Mouse (Mus musculus): Measurements from ENCODE around the gene Babam2. TPM values are rescaled to one million over a fixed set of nuclear protein-coding genes. Genes with fewer than 3 reads are reported as not detected.
A peak's percentile ranks its signal among the peaks of the same experiment; 100 is the strongest.

The Babam2 gene
- polyA plus RNA-seq, 1 experiment = 38.7 TPM

GRCm38 (mm10) chr5:31774976-31775375 lies 77.5 kb downstream of the Babam2 start:
- Histone ChIP-seq H3K4me3 (ENCODE audit: insufficient read depth, low read depth, low read length) (no peak overlapping the region), H3K4me1 (ENCODE audit: control insufficient read depth, insufficient read depth, low read length) (no peaks in the 10 kb centered on the region), H3K27me3 (replicated peaks; ENCODE audit: control insufficient read depth, insufficient read depth, low read length) (no peaks in the 10 kb centered on the region), H3K36me3 (ENCODE audit: control insufficient read depth, insufficient read depth, low read length) (no peaks in the 10 kb centered on the region), H3K27ac (ENCODE audit: insufficient read depth, low read depth, low read length) (no peak overlapping the region)
- WGBS = 93% methylated on average over 6 of the region's 6 CpGs
- DNase-seq = no peak
- no peak for TF ChIP-seq POLR2A (IDR thresholded peaks at IDR 0.05; ENCODE audit: low read depth, low read length)
- no peak for TF ChIP-seq CTCF (conservative IDR thresholded peaks at IDR 0.05; ENCODE audit: insufficient read depth, insufficient read length, low read depth, low read length)

DNA sequence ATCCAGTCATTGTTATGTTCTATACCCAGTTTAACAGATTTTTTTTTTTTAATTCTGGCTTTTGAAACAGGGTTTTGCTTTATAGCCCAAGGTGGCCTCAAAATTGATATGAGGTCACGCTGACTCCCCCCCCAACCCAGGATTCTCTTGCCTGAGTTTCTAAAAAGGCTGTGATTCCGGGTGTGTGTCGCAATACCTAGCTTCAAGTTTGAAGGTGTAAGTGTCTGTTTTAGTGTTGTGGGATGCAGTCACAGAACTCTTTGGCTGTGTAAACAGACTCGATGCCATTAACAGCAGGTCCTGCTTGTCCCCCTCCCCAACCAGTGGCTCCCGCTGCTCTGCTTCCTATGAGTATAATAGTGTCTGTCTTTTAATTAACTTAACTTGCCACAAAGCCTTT lies 84.1 kb downstream of the Babam2 start:
- WGBS = 88% methylated on average over 5 of the region's 5 CpGs
- no peaks in the 10 kb centered on the region for H3K27me3 ChIP-seq (replicated peaks; ENCODE audit: control insufficient read depth, insufficient read depth, low read length)
- no peak overlapping the region for H3K4me3 ChIP-seq (ENCODE audit: insufficient read depth, low read depth, low read length)
- H3K36me3 ChIP-seq (ENCODE audit: control insufficient read depth, insufficient read depth, low read length) = no peaks in the 10 kb centered on the region
- H3K4me1 ChIP-seq (ENCODE audit: control insufficient read depth, insufficient read depth, low read length) = 0 out of 2 replicates have a peak, but pooled peaks cover 2% of the 10 kb centered on the region
- TF ChIP-seq POLR2A (IDR thresholded peaks at IDR 0.05; ENCODE audit: low read depth, low read length) (no peak), CTCF (conservative IDR thresholded peaks at IDR 0.05; ENCODE audit: insufficient read depth, insufficient read length, low read depth, low read length) (no peak)
- DNase-seq = no peak
- no peak overlapping the region for H3K27ac ChIP-seq (ENCODE audit: insufficient read depth, low read depth, low read length)

- Histone ChIP-seq H3K4me3 (ENCODE audit: insufficient read depth, low read depth, low read length) (no peak overlapping the region), H3K36me3 (ENCODE audit: control insufficient read depth, insufficient read depth, low read length) (no peaks in the 10 kb centered on the region), H3K4me1 (ENCODE audit: control insufficient read depth, insufficient read depth, low read length) (0 out of 2 replicates have a peak, but pooled peaks cover 2% of the 10 kb centered on the region), H3K27me3 (replicated peaks; ENCODE audit: control insufficient read depth, insufficient read depth, low read length) (no peaks in the 10 kb centered on the region), H3K27ac (ENCODE audit: insufficient read depth, low read depth, low read length) (no peak overlapping the region)
- DNase-seq = peak; percentile 24
- 49% methylated on average over 3 of the region's 3 CpGs for WGBS
- TF ChIP-seq POLR2A (IDR thresholded peaks at IDR 0.05; ENCODE audit: low read depth, low read length) = no peak
- no peak for TF ChIP-seq CTCF (conservative IDR thresholded peaks at IDR 0.05; ENCODE audit: insufficient read depth, insufficient read length, low read depth, low read length)
Observed at GRCm38 (mm10) chr5:31787201-31787600, 89.7 kb downstream of the Babam2 start.

DNA sequence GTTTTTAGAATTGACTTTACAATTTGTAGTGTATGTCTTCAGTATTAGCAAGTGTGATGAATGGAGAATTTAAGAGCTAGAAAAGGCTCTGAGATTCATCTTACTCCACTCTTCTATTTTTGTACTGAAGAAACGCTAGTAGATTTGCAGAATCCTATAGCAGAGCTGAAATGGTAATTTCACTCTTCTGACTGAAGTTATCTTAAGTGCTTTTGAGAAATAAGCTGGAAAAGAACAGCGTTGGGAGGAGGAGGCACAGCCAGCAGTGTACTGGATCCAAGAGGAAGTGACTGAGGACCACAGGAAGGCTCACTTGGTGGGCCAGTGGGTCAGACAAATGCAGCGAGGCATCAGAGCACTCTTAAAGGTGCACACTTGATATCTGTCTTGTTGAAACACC lies 90.1 kb downstream of the Babam2 start:
- no peak for DNase-seq
- WGBS = 72% methylated on average over 3 of the region's 3 CpGs
- no peak overlapping the region for H3K4me3 ChIP-seq (ENCODE audit: insufficient read depth, low read depth, low read length)

GRCm38 (mm10) chr5:31792338-31792737 lies 94.9 kb downstream of the Babam2 start:
- no peaks in the 10 kb centered on the region for H3K4me1 ChIP-seq (ENCODE audit: control insufficient read depth, insufficient read depth, low read length)
- TF ChIP-seq POLR2A (IDR thresholded peaks at IDR 0.05; ENCODE audit: low read depth, low read length) (no peak), CTCF (conservative IDR thresholded peaks at IDR 0.05; ENCODE audit: insufficient read depth, insufficient read length, low read depth, low read length) (no peak)
- no peaks in the 10 kb centered on the region for H3K36me3 ChIP-seq (ENCODE audit: control insufficient read depth, insufficient read depth, low read length)
- no peaks in the 10 kb centered on the region for H3K27me3 ChIP-seq (replicated peaks; ENCODE audit: control insufficient read depth, insufficient read depth, low read length)
- H3K4me3 ChIP-seq (ENCODE audit: insufficient read depth, low read depth, low read length) = no peak overlapping the region
- H3K27ac ChIP-seq (ENCODE audit: insufficient read depth, low read depth, low read length) = no peak overlapping the region
- WGBS = 83% methylated on average over 6 of the region's 6 CpGs
- DNase-seq = no peak

More for the DNA sequence above, 90.1 kb downstream of the Babam2 start:
- Histone ChIP-seq H3K4me1 (ENCODE audit: control insufficient read depth, insufficient read depth, low read length) (0 out of 2 replicates have a peak, but pooled peaks cover 2% of the 10 kb centered on the region), H3K36me3 (ENCODE audit: control insufficient read depth, insufficient read depth, low read length) (no peaks in the 10 kb centered on the region), H3K27me3 (replicated peaks; ENCODE audit: control insufficient read depth, insufficient read depth, low read length) (no peaks in the 10 kb centered on the region), H3K27ac (ENCODE audit: insufficient read depth, low read depth, low read length) (no peak overlapping the region)
- TF ChIP-seq POLR2A (IDR thresholded peaks at IDR 0.05; ENCODE audit: low read depth, low read length) (no peak), CTCF (conservative IDR thresholded peaks at IDR 0.05; ENCODE audit: insufficient read depth, insufficient read length, low read depth, low read length) (no peak)

- Histone ChIP-seq H3K36me3 (ENCODE audit: control insufficient read depth, insufficient read depth, low read length) (no peaks in the 10 kb centered on the region), H3K27ac (ENCODE audit: insufficient read depth, low read depth, low read length) (no peak overlapping the region), H3K4me1 (ENCODE audit: control insufficient read depth, insufficient read depth, low read length) (no peaks in the 10 kb centered on the region), H3K4me3 (ENCODE audit: insufficient read depth, low read depth, low read length) (no peak overlapping the region), H3K27me3 (replicated peaks; ENCODE audit: control insufficient read depth, insufficient read depth, low read length) (no peaks in the 10 kb centered on the region)
- DNase-seq = no peak
- TF ChIP-seq POLR2A (IDR thresholded peaks at IDR 0.05; ENCODE audit: low read depth, low read length) (no peak), CTCF (conservative IDR thresholded peaks at IDR 0.05; ENCODE audit: insufficient read depth, insufficient read length, low read depth, low read length) (no peak)
- 70% methylated on average over 8 of the region's 8 CpGs for WGBS
Observed at GRCm38 (mm10) chr5:31792863-31793262, 95.4 kb downstream of the Babam2 start.

DNA sequence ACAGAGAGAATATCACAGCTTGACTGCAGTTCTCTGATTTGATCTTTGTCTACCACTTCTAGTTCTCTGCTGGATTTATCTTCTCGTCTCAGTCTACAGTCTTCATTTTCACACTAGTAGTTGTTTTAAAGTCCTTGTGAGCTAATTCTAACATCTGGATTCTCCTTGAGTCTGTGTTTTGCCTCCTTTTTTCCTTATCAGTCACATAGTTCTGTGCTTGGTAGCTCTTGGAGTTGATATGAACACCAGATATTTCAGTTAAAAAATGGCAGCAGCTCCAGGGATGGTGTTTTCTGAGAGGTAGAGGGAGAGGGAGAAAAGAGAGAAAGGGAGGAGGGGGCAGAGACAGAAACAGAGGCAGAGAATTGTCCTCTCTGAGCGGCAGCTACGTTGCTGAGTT lies 97.9 kb downstream of the Babam2 start:
- 91% methylated on average over 3 of the region's 3 CpGs for WGBS
- Histone ChIP-seq H3K4me1 (ENCODE audit: control insufficient read depth, insufficient read depth, low read length) (0 out of 2 replicates have a peak, but pooled peaks cover 4% of the 10 kb centered on the region), H3K27me3 (replicated peaks; ENCODE audit: control insufficient read depth, insufficient read depth, low read length) (no peaks in the 10 kb centered on the region), H3K27ac (ENCODE audit: insufficient read depth, low read depth, low read length) (no peak overlapping the region), H3K4me3 (ENCODE audit: insufficient read depth, low read depth, low read length) (no peak overlapping the region), H3K36me3 (ENCODE audit: control insufficient read depth, insufficient read depth, low read length) (no peaks in the 10 kb centered on the region)
- TF ChIP-seq CTCF (conservative IDR thresholded peaks at IDR 0.05; ENCODE audit: insufficient read depth, insufficient read length, low read depth, low read length) (no peak), POLR2A (IDR thresholded peaks at IDR 0.05; ENCODE audit: low read depth, low read length) (no peak)
- no peak for DNase-seq

Measured in kidney, adult 2 months (tissue).